Mouse (Mus musculus) gastrocnemius, postnatal 4 days (tissue): ENCODE results near the gene Nrip1. TPM values are rescaled to one million over a fixed set of nuclear protein-coding genes. Genes with fewer than 3 reads are reported as not detected.
A peak's percentile ranks its signal among the peaks of the same experiment; 100 is the strongest.

Experiments used
- DNase-seq, 2 experiments: peaks; one replicate each; pipeline ENCODE4 v3.0.0; 2021 to 2022; ENCODE audit warnings: low spot score in 2 of 2, mixed read lengths in 2 of 2
- total RNA-seq, 2 experiments: library from RNA; stranded (reverse); gene quantifications; 2 replicates each; pipeline ENCODE4 v1.2.3; 2021

The Nrip1 gene
- total RNA-seq, 2 experiments from 2014 or later: 47.0 to 51.5 TPM

GRCm38 (mm10) chr16:76316940-76317822 is 56.4 kb downstream of the Nrip1 start:
- no peak for DNase-seq

- DNase-seq: no peak
These were observed 58.0 kb downstream of the Nrip1 start for GRCm38 (mm10) chr16:76315642-76316041.

- no peak for DNase-seq
These were observed 59.3 kb downstream of the Nrip1 start for GRCm38 (mm10) chr16:76314013-76314950.

GRCm38 (mm10) chr16:76312887-76313420 is 60.7 kb downstream of the Nrip1 start:
- DNase-seq: no peak

GRCm38 (mm10) chr16:76310791-76311190 is 62.8 kb downstream of the Nrip1 start:
- DNase-seq: no peak

- DNase-seq: no peak
These were observed 63.3 kb downstream of the Nrip1 start for GRCm38 (mm10) chr16:76310286-76310685.

- DNase-seq: no peak
These were observed 64.3 kb downstream of the Nrip1 start for GRCm38 (mm10) chr16:76309280-76309679.

GRCm38 (mm10) chr16:76307039-76307438 is 66.6 kb downstream of the Nrip1 start:
- peak in 1 of 2 experiments; percentile 48 for DNase-seq

- DNase-seq: no peak
These were observed 67.2 kb downstream of the Nrip1 start for GRCm38 (mm10) chr16:76306446-76306845.

GRCm38 (mm10) chr16:76303436-76303835 is 70.2 kb downstream of the Nrip1 start:
- DNase-seq: no peak

- no peak for DNase-seq
These were observed 71.9 kb downstream of the Nrip1 start for GRCm38 (mm10) chr16:76301728-76302050.

GRCm38 (mm10) chr16:76301037-76301727 is 72.4 kb downstream of the Nrip1 start:
- no peak for DNase-seq

- no peak for DNase-seq
These were observed 73.2 kb downstream of the Nrip1 start for GRCm38 (mm10) chr16:76300452-76300851.

- no peak for DNase-seq
These were observed 74.1 kb downstream of the Nrip1 start for GRCm38 (mm10) chr16:76299511-76299910.

GRCm38 (mm10) chr16:76295322-76295721 is 78.3 kb downstream of the Nrip1 start:
- no peak for DNase-seq

GRCm38 (mm10) chr16:76294550-76294949 is 79.1 kb downstream of the Nrip1 start:
- DNase-seq: no peak

- no peak for DNase-seq
These were observed 79.7 kb downstream of the Nrip1 start for GRCm38 (mm10) chr16:76293765-76294463.

GRCm38 (mm10) chr16:76293176-76293575 is 80.5 kb downstream of the Nrip1 start:
- DNase-seq: no peak

- DNase-seq: no peak
These were observed 81.0 kb downstream of the Nrip1 start for GRCm38 (mm10) chr16:76292656-76293055.

GRCm38 (mm10) chr16:76291366-76291765 is 82.3 kb downstream of the Nrip1 start:
- no peak for DNase-seq
